Mouse (Mus musculus) liver, embryonic 14.5 days (tissue): ENCODE measurements around the gene Akr1d1. TPM values are rescaled to one million over a fixed set of nuclear protein-coding genes. Genes with fewer than 3 reads are reported as not detected.

Source experiments
- ATAC-seq: fragments of 200-750 bp; cut with Nextera tagmentation; 2 replicates; pipeline ENCODE4 v1.8.0; 2017; ENCODE audit warnings: moderate number of reproducible peaks, mild to moderate bottlenecking, moderate library complexity; ENCODE audit not compliant: insufficient read depth
- DNase-seq, 3 experiments: peaks; one replicate each; pipeline ENCODE4 v3.0.0-alpha.2; 2012 to 2013; ENCODE audit warnings: low read depth in 3 of 3, low spot score in 3 of 3
- H3K27ac ChIP-seq: fragments of 300-500 bp; sonication (generic); 2 replicates; pipeline ENCODE4 v1.5.1; 2014; ENCODE audit warnings: moderate library complexity, mild to moderate bottlenecking, control low read depth, inconsistent platforms
- H3K27me3 ChIP-seq: fragments of 300-500 bp; sonication (generic); 2 replicates; pipeline ENCODE4 v1.6.1; 2014; ENCODE audit warnings: mild to moderate bottlenecking, low read length, moderate library complexity; ENCODE audit not compliant: control insufficient read depth, insufficient read depth
- H3K36me3 ChIP-seq: fragments of 300-500 bp; sonication (generic); replicated peaks from 2 replicates; pipeline ENCODE4 v1.6.1; 2014; ENCODE audit warnings: low read depth; ENCODE audit not compliant: control insufficient read depth, insufficient read depth
- H3K4me1 ChIP-seq, 2 experiments: fragments of 200-500 bp in 1 of 2; fragments of 300-500 bp in 1 of 2; sonication (generic) in 1 of 2; replicated peaks; 2 replicates each; pipeline ENCODE4 v1.6.1; 2012 to 2014; ENCODE audit warnings: antibody characterized with exemption in 1 of 2, inconsistent platforms in 1 of 2, low read length in 1 of 2; ENCODE audit not compliant: control insufficient read depth in 2 of 2, insufficient read depth in 2 of 2
- H3K4me2 ChIP-seq: fragments of 300-500 bp; sonication (generic); 2 replicates; pipeline ENCODE4 v1.6.1; 2014; ENCODE audit warnings: low read depth, mild to moderate bottlenecking, control low read depth, moderate library complexity
- H3K4me3 ChIP-seq, 2 experiments: fragments of 200-500 bp in 1 of 2; fragments of 300-500 bp in 1 of 2; sonication (generic) in 1 of 2; 2 replicates each; pipeline ENCODE4 v1.5.1; 2012 to 2014; ENCODE audit warnings: low read depth in 2 of 2, low read length in 2 of 2, mild to moderate bottlenecking in 2 of 2, control low read depth in 1 of 2, inconsistent platforms in 1 of 2, moderate library complexity in 1 of 2; ENCODE audit not compliant: insufficient read depth in 1 of 2
- H3K9ac ChIP-seq: fragments of 300-500 bp; sonication (generic); replicated peaks from 2 replicates; pipeline ENCODE4 v1.6.1; 2014; ENCODE audit warnings: mild to moderate bottlenecking, control low read depth, moderate library complexity
- H3K9me3 ChIP-seq: fragments of 300-500 bp; sonication (generic); 2 replicates; pipeline ENCODE4 v1.6.1; 2016; ENCODE audit warnings: low read length, mixed read lengths; ENCODE audit not compliant: control insufficient read depth
- CTCF ChIP-seq: IDR thresholded peaks from 2 replicates; pipeline ENCODE4 v1.5.1; 2016; ENCODE audit warnings: antibody characterized with exemption, low read depth, control low read depth
- EP300 ChIP-seq: IDR thresholded peaks from 2 replicates; pipeline ENCODE4 v1.6.1; 2016; ENCODE audit warnings: antibody characterized with exemption, low read depth
- WGBS: fragments of 180-500 bp; shearing (Covaris S2); extraction: QIAGEN DNeasy Blood & Tissue Kit; methylation state at CpG from one replicate; pipeline ENCODE4 v1.1.7; 2014; ENCODE audit not compliant: insufficient replicate concordance; 5-methylcytosine and 5-hydroxymethylcytosine counted together
- polyA plus RNA-seq, 2 experiments: library from polyadenylated mRNA; depleted of rRNA in 1 of 2; stranded (reverse) in 1 of 2; unstranded in 1 of 2; fragments of >200 nt; fragmentation: Nextera tagmentation in 1 of 2; extraction: Ambion mirVana in 1 of 2; gene quantifications; 2 replicates each; pipeline versions ENCODE4 v1.2.1 to v1.2.3; 2012 to 2014

The Akr1d1 gene
- polyA plus RNA-seq, 2 experiments, result 1.7 to 2.5 TPM

DNA sequence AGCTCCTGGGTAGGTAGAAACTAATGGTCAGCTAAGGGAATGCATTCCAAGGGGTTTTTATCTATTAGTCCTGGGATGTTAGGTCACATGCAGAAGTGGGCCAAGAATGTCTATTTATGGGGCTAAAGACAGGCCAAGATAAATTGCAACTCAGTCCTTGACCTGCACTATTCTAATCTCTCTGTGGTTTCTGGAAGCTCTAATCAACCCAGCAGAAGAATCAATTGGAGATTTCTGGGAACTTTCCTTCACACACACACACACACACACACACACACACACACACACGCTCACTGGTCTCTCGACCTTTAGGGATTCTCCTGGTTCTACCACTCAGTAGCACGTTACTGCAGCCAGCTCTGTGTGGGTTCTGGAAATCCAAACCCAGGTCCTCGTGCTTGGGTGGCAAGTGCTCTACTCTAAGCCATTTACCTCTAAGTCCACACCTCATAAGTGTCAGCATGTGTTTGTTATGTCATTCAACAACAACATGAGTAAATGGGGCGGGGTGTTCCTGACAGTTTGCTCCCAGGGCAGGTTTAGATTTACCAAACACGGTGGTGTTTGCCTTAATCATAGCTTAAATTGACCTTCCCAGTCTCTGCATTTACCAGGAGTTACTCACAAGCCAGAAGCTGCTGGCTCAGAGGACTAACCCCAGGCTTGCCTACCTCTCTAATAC, 82.8 kb downstream of the Akr1d1 start:
- no peak for DNase-seq
- no peaks in the 10 kb centered on the region for H3K36me3 ChIP-seq

DNA sequence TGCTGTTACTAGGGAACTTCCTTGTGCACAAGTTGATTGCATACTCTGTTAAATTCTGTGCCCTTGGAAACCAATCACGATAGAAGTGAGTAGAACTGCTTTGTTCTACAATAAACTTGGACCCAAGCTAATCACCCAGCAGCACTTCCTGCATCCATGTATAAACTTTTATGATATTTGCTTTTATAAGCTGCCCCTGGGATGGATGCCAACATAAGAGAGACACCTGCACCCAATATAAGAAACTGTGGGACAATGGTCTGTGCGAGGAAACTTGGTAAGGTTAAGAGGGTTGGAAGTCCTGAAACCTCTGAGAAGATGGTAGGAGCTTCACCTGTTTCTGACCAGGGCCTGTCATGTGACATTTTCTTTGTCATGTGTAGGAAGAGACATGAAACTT, 85.5 kb downstream of the Akr1d1 start:
- Histone ChIP-seq H3K27ac (no peak overlapping the region), H3K9ac (no peak overlapping the region), H3K4me1 (peaks cover 0 to 9% of the 10 kb centered on the region in 2 experiments; a peak in 2 of 4 replicates), H3K4me3 (no peak overlapping the region), H3K27me3 (no peaks in the 10 kb centered on the region), H3K9me3 (no peaks in the 10 kb centered on the region), H3K4me2 (no peak overlapping the region), H3K36me3 (no peaks in the 10 kb centered on the region)
- WGBS, result 61% methylated on average over 2 of the region's 2 CpGs
- DNase-seq, result no peak
- no peak for ATAC-seq
- TF ChIP-seq EP300 (no peak), CTCF (no peak)

More for the DNA sequence above, 82.8 kb downstream of the Akr1d1 start:
- no peak for ATAC-seq
- Histone ChIP-seq H3K4me3 (no peak overlapping the region), H3K27ac (no peak overlapping the region), H3K4me2 (no peak overlapping the region), H3K9ac (no peak overlapping the region), H3K9me3 (no peaks in the 10 kb centered on the region), H3K27me3 (no peaks in the 10 kb centered on the region), H3K4me1 (peaks cover 0 to 6% of the 10 kb centered on the region in 2 experiments; a peak in 2 of 4 replicates)
- no peak for TF ChIP-seq CTCF
- no peak for TF ChIP-seq EP300
- whole genome bisulfite sequencing, result 55% methylated on average over 6 of the region's 6 CpGs

DNA sequence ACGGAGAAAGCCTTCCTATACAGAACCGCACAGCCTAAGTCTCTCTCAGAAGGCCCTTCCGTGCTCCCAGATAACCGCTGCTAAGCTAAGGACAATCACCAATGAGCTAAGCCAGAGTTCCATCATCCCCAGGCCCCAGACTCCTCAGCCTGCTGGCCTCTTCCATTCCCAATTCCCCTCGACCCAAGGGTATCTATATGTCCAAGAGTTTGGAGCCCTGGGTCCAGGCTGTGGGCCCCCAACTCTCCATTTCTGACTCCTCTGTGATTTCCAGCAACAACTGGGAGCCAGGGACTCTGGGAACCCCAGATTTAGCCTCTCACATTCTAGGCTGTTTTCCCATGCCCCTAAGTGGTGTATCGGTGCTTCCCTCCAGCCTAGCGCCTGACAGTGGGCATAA, 86.2 kb downstream of the Akr1d1 start:
- H3K4me1 ChIP-seq, result peaks cover 0 to 9% of the 10 kb centered on the region in 2 experiments; a peak in 2 of 4 replicates

GRCm38 (mm10) chr6:37617431-37618011, 87.5 kb downstream of the Akr1d1 start:
- no peak overlapping the region for H3K9ac ChIP-seq
- no peaks in the 10 kb centered on the region for H3K27me3 ChIP-seq
- DNase-seq (peak in 1 of 3 experiments; percentile 22), ATAC-seq (no peak)
- no peak overlapping the region for H3K4me3 ChIP-seq
- no peak overlapping the region for H3K27ac ChIP-seq
- WGBS, result 22% methylated on average over 10 of the region's 10 CpGs
- H3K4me1 ChIP-seq, result peaks cover 0 to 14% of the 10 kb centered on the region in 2 experiments; a peak in 2 of 4 replicates
- TF ChIP-seq CTCF (no peak), EP300 (no peak)
- no peaks in the 10 kb centered on the region for H3K9me3 ChIP-seq
- H3K4me2 ChIP-seq, result no peak overlapping the region
- no peaks in the 10 kb centered on the region for H3K36me3 ChIP-seq

More for the DNA sequence above, 86.2 kb downstream of the Akr1d1 start:
- H3K27me3 ChIP-seq, result no peaks in the 10 kb centered on the region
- DNase-seq (no peak), ATAC-seq (no peak)
- no peak overlapping the region for H3K4me3 ChIP-seq
- no peaks in the 10 kb centered on the region for H3K9me3 ChIP-seq
- H3K27ac ChIP-seq, result no peak overlapping the region
- TF ChIP-seq EP300 (no peak), CTCF (no peak)
- no peaks in the 10 kb centered on the region for H3K36me3 ChIP-seq
- WGBS, result 77% methylated on average over 7 of the region's 7 CpGs
- no peak overlapping the region for H3K9ac ChIP-seq
- no peak overlapping the region for H3K4me2 ChIP-seq

Other genes with a start within 250 kb of the Akr1d1 start
- 0.02 and 0.03 TPM in 2 replicates for gene Dgki, start 230.0 kb upstream of the Akr1d1 start, polyA plus RNA-seq (2012; rRNA removed)
- not detected in 2 replicates for gene Dgki, start 230.0 kb upstream of the Akr1d1 start, polyA plus RNA-seq (2014; fragmentation: Nextera tagmentation; extraction: Ambion mirVana)
- 1.8 and 1.9 TPM in 2 replicates for gene Creb3l2, start 88.0 kb upstream of the Akr1d1 start, polyA plus RNA-seq (2012; rRNA removed)
- 2.7 TPM in 2 replicates for gene Creb3l2, start 88.0 kb upstream of the Akr1d1 start, polyA plus RNA-seq (2014; fragmentation: Nextera tagmentation; extraction: Ambion mirVana)